Mouse (Mus musculus) liver, adult 2 months (tissue): ENCODE results near the gene Gm37240. TPM values are rescaled to one million over a fixed set of nuclear protein-coding genes. Genes with fewer than 3 reads are reported as not detected.

Experiments
- DNase-seq: peaks from one replicate; pipeline ENCODE4 v3.0.0-alpha.2; 2011; ENCODE audit warnings: low read depth, low spot score; ENCODE audit errors: extremely low read depth
- H3K27ac ChIP-seq: fragments of 200-500 bp; replicated peaks from 2 replicates; pipeline ENCODE4 v1.5.1; 2012; ENCODE audit warnings: low read depth, mild to moderate bottlenecking, control low read depth, inconsistent platforms, low read length; ENCODE audit not compliant: insufficient read depth
- H3K27me3 ChIP-seq: fragments of 200-500 bp; 2 replicates; pipeline ENCODE4 v1.6.1; 2012; ENCODE audit warnings: mild to moderate bottlenecking, moderate library complexity, low read length, inconsistent platforms; ENCODE audit not compliant: control insufficient read depth, insufficient read depth
- H3K36me3 ChIP-seq: fragments of 200-500 bp; 2 replicates; pipeline ENCODE4 v1.6.1; 2012; ENCODE audit warnings: low read length, inconsistent platforms; ENCODE audit not compliant: control insufficient read depth, insufficient read depth
- H3K4me1 ChIP-seq: fragments of 200-500 bp; 2 replicates; pipeline ENCODE4 v1.6.1; 2011; ENCODE audit warnings: low read length; ENCODE audit not compliant: control insufficient read depth, insufficient read depth
- H3K4me3 ChIP-seq: fragments of 200-500 bp; 2 replicates; pipeline ENCODE4 v1.5.1; 2011; ENCODE audit warnings: low read depth, mild to moderate bottlenecking, control low read depth, low read length, moderate library complexity; ENCODE audit not compliant: insufficient read depth
- H3K79me2 ChIP-seq: fragments of 200-500 bp; 2 replicates; pipeline ENCODE4 v1.6.1; 2012; ENCODE audit warnings: inconsistent platforms, mild to moderate bottlenecking, low read length, moderate library complexity; ENCODE audit not compliant: control insufficient read depth, insufficient read depth
- H3K9ac ChIP-seq: fragments of 200-500 bp; 2 replicates; pipeline ENCODE4 v1.6.1; 2012; ENCODE audit warnings: low read depth, mild to moderate bottlenecking, control low read depth, inconsistent platforms, low read length
- CTCF ChIP-seq: fragments of 200-500 bp; IDR thresholded peaks from 2 replicates; pipeline ENCODE4 v1.5.1; 2011; ENCODE audit warnings: low read depth, low read length, control low read depth
- POLR2A ChIP-seq: fragments of 200-500 bp; IDR thresholded peaks from 2 replicates; pipeline ENCODE4 v1.6.1; 2011; ENCODE audit warnings: low read length, control low read depth; ENCODE audit not compliant: insufficient read depth; ENCODE audit errors: extremely low read depth
- WGBS: fragments of 180-500 bp; shearing (Covaris S2); methylation state at CpG from one replicate; pipeline ENCODE4 v1.1.7; 2018; 5-methylcytosine and 5-hydroxymethylcytosine counted together
- polyA plus RNA-seq: library from polyadenylated mRNA; depleted of rRNA; stranded (reverse); fragments of >200 nt; gene quantifications from 2 replicates; pipeline ENCODE4 v1.2.3, GENCODE M21; 2012
- total RNA-seq: library from RNA; depleted of rRNA; stranded (reverse); fragments of >200 nt; gene quantifications from 2 replicates; pipeline ENCODE4 v1.2.3, GENCODE M21; 2014

Gene Gm37240
- total and polyA plus RNA-seq, 2 experiments: 2.2 to 6.9 TPM

DNA sequence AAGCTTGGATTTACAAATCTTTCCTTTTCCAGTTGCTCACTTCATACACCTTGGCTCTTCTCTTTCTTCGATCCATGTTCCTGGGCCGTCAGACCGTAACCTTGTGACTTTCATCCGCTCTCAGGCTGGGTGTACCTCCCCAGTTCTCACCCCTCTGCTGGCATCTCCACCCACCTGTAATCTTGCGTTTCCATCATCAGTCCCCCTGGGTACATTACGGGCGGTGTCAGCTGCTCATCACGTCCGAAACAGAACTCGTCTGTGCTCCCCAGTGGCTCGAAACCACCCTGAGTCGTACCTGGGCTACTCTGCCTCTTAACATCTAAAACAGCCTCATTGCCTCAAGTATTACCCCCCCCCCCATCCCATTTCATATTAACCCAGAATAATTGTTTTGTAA lies 1215.2 kb downstream of the Gm37240 start:
- no peak overlapping the region for H3K4me3 ChIP-seq
- no peaks in the 10 kb centered on the region for H3K79me2 ChIP-seq
- TF ChIP-seq POLR2A: no peak
- no peak for TF ChIP-seq CTCF
- no peak for DNase-seq
- no peaks in the 10 kb centered on the region for H3K36me3 ChIP-seq
- no peaks in the 10 kb centered on the region; the same call in 1 of the 2 replicates for H3K4me1 ChIP-seq
- no peak overlapping the region for H3K9ac ChIP-seq
- H3K27ac ChIP-seq: no peak overlapping the region
- 97% methylated on average over 12 of the region's 12 CpGs for WGBS
- H3K27me3 ChIP-seq: no peaks in the 10 kb centered on the region

DNA sequence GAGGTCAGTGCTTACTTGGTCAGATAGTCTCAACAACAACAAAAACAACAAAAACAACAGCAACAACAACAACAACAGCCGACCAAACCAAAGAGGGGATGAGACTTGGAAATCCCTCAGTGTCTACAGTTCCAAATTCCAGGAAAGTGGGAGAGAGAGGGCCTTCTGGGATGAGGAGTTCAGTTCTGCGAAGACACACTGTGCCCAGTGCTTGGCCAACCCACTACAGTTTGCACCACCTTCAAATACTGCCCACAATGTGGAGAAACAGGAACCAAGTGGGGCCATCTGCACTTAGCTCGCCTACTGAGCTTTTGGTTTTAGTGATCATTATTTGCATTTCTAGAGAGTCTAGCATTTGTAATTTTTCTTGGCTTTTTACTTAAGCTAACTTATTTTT lies 1218.4 kb downstream of the Gm37240 start:
- Histone ChIP-seq H3K9ac (no peak overlapping the region), H3K4me1 (peaks cover 3% of the 10 kb centered on the region; the same call in 1 of the 2 replicates), H3K27ac (no peak overlapping the region), H3K27me3 (no peaks in the 10 kb centered on the region), H3K4me3 (no peak overlapping the region), H3K36me3 (no peaks in the 10 kb centered on the region), H3K79me2 (no peaks in the 10 kb centered on the region)
- TF ChIP-seq CTCF: no peak
- no peak for TF ChIP-seq POLR2A
- DNase-seq: no peak
- WGBS: 90% methylated on average over 3 of the region's 3 CpGs

DNA sequence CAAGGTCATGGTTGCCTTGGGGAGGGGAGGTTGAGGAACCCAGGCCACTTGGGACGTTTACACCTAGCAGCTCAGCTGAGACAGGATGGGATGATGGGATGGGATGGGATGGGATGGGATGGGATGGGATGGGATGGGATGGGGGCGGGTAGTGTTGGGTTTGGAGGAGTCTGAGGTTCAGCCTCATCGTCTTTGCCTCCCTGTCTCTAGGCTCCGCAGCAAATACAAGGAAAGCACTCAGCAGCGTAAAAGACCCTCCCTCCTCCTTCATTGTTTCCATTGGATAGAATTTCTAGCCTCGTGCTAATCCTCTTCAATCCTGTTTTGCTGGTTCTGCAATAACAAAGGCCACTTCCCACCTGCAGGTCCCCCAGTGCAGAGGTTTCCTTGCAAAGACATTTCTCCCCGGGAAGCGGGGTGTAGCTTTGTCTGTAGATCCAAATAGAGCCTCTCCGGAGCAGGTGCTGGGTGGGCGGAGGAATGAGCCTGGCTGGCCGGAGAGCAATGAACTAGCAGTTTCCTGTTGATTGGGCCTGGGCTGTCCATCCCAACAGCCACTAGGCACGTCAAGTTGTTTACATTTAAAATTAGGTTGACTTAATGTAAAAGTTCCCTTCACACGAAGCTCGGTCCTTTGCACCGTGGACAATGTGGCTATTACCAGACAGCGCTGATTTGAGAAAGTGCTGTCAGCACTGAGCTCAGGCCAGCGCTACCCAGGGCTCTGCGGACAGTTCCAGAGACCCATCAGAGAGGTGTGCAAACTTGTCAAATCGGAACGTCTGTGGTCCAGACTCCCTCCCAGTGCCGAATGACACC lies 1221.9 kb downstream of the Gm37240 start:
- Histone ChIP-seq H3K4me3 (no peak overlapping the region), H3K4me1 (peaks cover 3% of the 10 kb centered on the region; the same call in 1 of the 2 replicates), H3K79me2 (no peaks in the 10 kb centered on the region), H3K9ac (no peak overlapping the region), H3K27me3 (no peaks in the 10 kb centered on the region), H3K27ac (no peak overlapping the region), H3K36me3 (no peaks in the 10 kb centered on the region)
- no peak for DNase-seq
- 29% methylated on average over 21 of the region's 21 CpGs for WGBS
- TF ChIP-seq POLR2A: no peak
- TF ChIP-seq CTCF: no peak

DNA sequence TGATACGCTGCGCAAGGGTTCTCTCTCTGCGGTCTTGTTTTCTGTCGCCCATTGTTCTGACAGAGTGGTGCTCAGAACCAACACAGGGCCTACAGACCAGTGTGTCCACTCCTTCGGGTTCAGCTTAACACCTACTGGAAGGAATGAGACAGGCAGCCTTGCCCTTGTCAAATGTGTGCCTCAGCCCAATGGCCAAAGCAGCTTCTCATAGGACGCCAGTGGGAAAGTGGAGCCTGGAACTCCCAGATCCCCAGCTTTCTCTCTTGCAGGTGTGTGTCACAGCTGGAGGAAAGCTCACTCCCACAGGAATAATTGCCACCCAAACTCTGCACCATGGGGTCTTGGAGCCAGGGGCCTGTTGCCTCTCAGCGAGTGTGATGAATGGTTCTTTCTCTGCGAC lies 1222.6 kb downstream of the Gm37240 start:
- no peak overlapping the region for H3K27ac ChIP-seq
- H3K9ac ChIP-seq: no peak overlapping the region
- TF ChIP-seq CTCF (no peak), POLR2A (no peak)
- no peaks in the 10 kb centered on the region for H3K27me3 ChIP-seq
- no peaks in the 10 kb centered on the region for H3K79me2 ChIP-seq
- WGBS: 87% methylated on average over 8 of the region's 8 CpGs
- no peak overlapping the region for H3K4me3 ChIP-seq
- DNase-seq: no peak
- H3K4me1 ChIP-seq: peaks cover 3% of the 10 kb centered on the region; the same call in 1 of the 2 replicates
- H3K36me3 ChIP-seq: no peaks in the 10 kb centered on the region

- no peak for TF ChIP-seq CTCF
- TF ChIP-seq POLR2A: no peak
- Histone ChIP-seq H3K36me3 (no peaks in the 10 kb centered on the region), H3K79me2 (no peaks in the 10 kb centered on the region), H3K27ac (no peak overlapping the region), H3K4me1 (peaks cover 3% of the 10 kb centered on the region; the same call in 1 of the 2 replicates), H3K4me3 (no peak overlapping the region), H3K9ac (no peak overlapping the region), H3K27me3 (no peaks in the 10 kb centered on the region)
- DNase-seq: no peak
- 95% methylated on average over 4 of the region's 4 CpGs for whole genome bisulfite sequencing
Measured at GRCm38 (mm10) chr3:84663858-84664257, 1223.5 kb downstream of the Gm37240 start.

- Histone ChIP-seq H3K79me2 (no peaks in the 10 kb centered on the region), H3K27me3 (no peaks in the 10 kb centered on the region), H3K27ac (no peak overlapping the region), H3K4me1 (peaks cover 3% of the 10 kb centered on the region; the same call in 1 of the 2 replicates), H3K4me3 (no peak overlapping the region), H3K9ac (no peak overlapping the region), H3K36me3 (no peaks in the 10 kb centered on the region)
- no peak for DNase-seq
- 97% methylated on average over 12 of the region's 12 CpGs for WGBS
- TF ChIP-seq POLR2A (no peak), CTCF (no peak)
Measured at GRCm38 (mm10) chr3:84663079-84663478, 1224.2 kb downstream of the Gm37240 start.
